Mouse (Mus musculus): ENCODE results near the gene Vpreb3.

Gene Vpreb3

DNA sequence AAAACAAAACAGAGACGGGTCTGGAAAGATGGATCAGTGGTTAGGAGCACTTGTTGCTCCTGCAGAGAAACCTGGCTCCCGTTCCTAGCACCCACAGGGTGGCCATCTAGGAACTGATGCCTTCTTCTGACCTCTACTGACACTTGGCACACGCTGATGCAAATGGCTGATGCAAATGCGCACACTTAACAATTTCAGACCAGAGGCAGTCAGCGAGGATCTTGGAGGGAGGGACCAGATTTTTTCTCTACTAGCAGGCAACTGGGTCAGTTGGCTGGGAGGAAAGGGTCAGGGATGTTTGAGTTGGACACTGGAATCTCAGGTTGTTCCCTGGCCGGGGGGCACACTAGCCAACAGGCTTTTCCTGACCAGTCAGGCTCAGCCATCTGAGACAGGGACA, 10.0 kb upstream of the Vpreb3 start, which contains the start of gene Chchd10:
TSS of gene Chchd10 (plus strand) at position 240 of the 400 bp plus-strand sequence.
- no peak for DNase-seq

GRCm38 (mm10) chr10:75934991-75935390, 7.9 kb upstream of the Vpreb3 start:
- DNase-seq: no peak

GRCm38 (mm10) chr10:75935680-75936541, 6.9 kb upstream of the Vpreb3 start, which contains the start of gene Mmp11:
Mmp11 (minus strand) TSS chr10:75936496.
- peak; percentile 60 to 65 for DNase-seq

- DNase-seq: no peak
Measured at GRCm38 (mm10) chr10:75936909-75937667, 5.8 kb upstream of the Vpreb3 start.

DNA sequence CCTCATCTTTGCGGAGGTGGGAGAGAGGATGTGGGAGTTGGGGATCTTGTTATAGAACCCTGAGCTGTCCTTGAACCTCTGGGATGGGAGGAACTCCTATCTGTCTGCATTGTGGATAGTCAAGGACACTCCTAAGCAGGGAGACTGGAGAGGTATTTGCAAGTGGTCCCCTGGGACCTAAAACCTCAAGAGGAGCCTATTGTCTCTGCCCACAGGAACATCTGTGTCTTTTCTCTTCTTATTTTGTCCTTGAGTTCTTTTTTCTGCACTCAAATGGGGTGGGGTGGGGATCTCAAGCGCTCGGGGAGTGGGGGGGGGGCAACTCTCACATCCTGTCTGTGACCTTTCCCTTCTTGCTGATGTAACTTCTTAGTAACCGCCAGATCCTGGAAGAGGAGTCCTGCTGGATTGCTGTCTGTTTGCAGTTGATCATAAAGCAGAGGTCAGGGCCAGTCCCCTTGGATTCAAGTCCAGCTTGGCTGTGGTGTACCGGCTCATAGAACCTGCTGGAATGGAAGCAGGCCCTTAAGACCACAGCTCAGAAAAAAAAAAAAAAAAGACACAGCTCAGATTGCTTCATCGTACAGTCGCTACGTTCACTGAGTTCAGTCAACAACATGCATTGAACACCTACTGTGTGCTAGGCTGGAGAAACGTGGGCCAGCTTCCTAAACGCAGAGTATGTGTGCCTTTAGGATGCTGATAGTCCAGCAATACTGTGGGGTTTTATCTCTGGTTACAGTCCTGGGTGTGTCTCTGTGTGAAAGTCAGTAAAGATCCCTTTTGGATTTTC, 4.8 kb upstream of the Vpreb3 start:
- no peak for DNase-seq

- DNase-seq: no peak
Measured at GRCm38 (mm10) chr10:75939481-75940234, 3.2 kb upstream of the Vpreb3 start.

- no peak for DNase-seq
Measured at GRCm38 (mm10) chr10:75940520-75940919, 2.3 kb upstream of the Vpreb3 start, which contains the start of gene Gm867. Gm867 (minus strand) TSS chr10:75940672.

DNA sequence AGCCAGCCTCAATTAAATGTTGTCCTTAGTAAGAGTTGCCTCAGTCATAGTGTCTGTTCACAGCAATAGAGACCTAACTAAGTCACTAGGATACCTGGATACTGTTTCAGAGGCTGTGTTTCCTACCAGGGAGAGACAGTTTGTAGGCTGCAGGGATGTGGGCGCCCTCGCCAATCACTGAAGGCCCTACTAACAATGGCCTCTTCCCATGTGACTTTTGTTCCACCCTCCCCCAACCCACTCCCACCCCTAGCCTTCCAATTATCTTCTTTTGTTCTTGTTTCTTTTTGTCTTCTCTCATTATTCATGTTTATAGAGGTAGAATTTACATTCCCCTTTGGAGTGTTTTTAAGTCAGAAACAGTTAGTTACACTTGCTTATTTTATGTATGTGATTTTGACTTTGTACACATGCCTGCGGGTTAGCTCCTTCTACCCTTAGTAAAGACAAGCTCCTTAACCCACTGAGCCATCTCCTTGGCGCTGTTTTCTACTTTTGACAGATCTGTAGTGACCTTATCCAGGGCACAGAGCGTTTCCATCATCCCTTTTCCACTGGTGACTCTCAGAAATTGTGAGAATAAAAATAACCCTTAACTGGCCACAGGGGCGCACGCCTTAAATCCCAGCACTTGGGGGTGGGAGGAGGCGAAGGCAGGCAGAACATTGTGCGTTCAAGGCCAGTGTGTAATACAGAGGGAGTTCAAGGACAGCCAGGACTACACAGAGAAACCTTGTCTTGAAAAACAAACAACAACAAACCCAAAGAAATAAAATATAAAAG, 1.6 kb upstream of the Vpreb3 start:
- no peak for DNase-seq

DNA sequence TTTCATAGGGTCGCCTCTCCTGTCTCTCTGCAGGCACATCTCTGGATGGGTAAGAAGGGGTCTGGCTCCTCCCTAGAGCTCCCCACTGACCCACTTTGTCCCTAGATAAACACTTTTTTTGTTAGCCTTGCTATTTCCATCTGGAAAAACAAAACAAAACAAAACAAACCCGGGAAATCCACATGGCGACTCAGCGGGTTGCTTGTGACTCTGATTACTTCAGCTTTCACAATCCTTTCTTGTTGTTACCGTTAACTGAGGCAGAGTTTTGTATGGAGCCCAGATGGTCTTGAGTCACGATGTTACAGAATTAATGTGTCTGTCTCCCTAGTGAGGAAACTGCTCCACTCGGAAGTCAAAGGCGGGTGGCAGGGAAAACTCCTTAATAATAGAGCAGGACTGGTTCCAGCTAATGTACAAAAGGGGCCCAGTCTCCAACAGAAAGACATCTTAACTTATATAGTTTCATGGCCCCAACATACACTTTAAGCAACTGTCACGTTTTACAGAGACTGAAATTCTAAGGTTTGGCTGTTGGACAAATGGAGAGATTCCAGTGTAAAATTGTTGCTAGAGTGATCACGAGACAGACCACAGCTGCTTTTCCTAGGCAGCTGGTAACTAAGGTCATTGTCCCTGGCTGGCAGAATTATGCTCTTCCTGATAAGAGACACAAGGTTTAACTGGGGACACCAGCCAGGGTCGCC, 1.4 kb downstream of the Vpreb3 start:
- no peak for DNase-seq

DNA sequence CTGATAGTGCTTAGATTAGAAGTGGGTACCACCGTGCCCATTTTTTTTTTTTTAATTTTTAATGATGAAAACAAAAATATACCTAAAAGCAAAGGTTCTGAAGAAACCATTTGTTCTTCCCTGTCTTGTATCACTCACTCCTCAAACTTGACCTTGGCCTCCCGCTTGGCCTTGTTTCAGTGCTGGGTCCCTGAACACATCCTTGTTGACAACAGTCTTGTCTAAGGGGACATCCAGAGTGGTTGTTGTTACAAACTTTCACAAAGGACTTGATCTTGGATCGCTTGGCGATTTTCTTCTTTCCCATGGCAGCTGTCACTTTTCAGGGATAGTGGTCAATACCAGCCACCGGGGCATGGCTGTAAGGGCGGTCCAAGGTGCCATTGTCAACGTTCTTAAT, 2.4 kb downstream of the Vpreb3 start:
- DNase-seq: no peak

GRCm38 (mm10) chr10:75945896-75946295, 3.0 kb downstream of the Vpreb3 start:
- no peak for DNase-seq

DNA sequence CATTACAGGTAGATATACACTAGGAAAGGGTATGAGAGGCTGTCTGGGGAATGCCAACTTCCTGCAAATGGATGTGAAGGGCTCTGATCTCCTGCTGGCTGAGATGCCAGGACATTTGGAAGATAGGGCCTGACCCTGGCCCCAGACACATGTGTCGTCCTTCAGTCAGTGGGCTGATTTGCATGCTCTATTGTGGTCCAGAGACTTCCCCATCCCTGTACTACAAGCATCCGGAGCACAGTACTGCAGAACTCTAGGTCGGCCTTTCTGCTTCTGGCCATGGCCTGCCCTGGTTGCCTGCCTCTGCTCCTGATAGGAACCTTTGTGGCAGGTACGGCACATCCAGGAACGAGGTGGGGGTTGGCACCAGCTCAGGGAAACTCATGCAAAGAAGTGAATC, 5.2 kb downstream of the Vpreb3 start:
- no peak for DNase-seq

- no peak for DNase-seq
Measured at GRCm38 (mm10) chr10:75949053-75950045, 6.5 kb downstream of the Vpreb3 start.

- peak; percentile 32 to 50 for DNase-seq
Measured at GRCm38 (mm10) chr10:75950791-75951210, 7.9 kb downstream of the Vpreb3 start.

DNA sequence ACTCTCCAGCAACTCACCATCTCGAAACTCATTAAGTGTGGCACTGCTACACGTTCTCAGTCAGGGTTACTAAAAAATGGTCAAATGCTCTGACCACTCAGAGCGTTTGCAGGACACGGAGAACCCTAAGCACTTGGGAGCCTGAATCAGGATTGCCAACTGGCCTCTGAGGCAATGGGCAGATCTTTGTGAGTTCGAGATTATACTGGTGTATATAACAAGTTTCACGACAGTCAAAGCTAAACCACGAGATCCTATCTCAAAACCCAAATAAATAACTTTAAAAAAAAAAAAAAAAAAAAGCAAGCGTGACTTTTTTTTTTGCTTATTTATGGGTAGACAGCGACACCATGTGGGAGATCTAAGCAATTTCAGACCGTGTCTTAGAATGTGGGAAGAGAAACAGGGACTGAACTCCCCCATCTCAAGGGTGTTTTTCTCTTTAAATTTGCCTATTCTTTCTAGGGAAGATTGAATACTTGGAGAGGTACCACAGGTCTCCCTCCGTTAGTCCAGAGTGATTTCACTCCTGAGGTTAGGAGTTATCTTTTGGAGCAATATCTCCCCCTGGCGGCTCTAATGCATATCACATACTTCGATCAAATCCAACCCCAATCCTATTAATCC, 8.7 kb downstream of the Vpreb3 start:
- peak in 1 of 2 experiments; percentile 33 for DNase-seq

GRCm38 (mm10) chr10:75954381-75954811, 11.5 kb downstream of the Vpreb3 start, which contains the start of gene Gm5134:
Gm5134 (plus strand) TSS chr10:75954514.
- peak; percentile 40 to 45 for DNase-seq

DNA sequence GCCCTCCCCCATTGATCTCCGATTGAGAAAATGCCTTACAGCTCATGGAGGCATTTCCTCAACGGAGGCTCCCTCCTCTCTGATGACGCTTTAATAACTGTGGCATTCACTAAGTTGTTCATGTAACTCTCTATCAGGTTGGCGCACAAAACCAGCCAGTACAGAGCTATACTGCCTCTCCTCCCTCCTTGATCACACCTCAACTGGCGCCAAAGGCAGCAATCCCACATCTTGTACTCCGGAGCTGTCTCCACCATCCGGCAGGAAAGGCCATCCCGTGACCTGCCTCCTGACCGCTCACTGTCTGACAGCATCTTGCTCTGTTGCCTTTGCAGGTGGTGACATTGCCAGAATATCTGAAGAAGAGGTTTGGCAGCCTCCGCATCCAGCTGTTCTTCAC, 31.0 kb downstream of the Vpreb3 start:
- no peak for DNase-seq

GRCm38 (mm10) chr10:75975216-75975615, 32.4 kb downstream of the Vpreb3 start:
- peak; percentile 13 to 21 for DNase-seq

Measured in thymus, postnatal 36 days (tissue).